Mouse (Mus musculus) small intestine, adult 2 months (tissue): ENCODE data around the gene Dlx2.

ENCODE experiments used
- CTCF ChIP-seq: fragments of 200-500 bp; IDR thresholded peaks from 2 replicates; pipeline ENCODE4 v1.5.1; 2012; ENCODE audit warnings: low read depth, mild to moderate bottlenecking, control low read depth, inconsistent platforms, low read length, moderate library complexity, mixed read lengths; ENCODE audit not compliant: insufficient replicate concordance, insufficient read length; ENCODE audit errors: extremely low read depth
- POLR2A ChIP-seq: fragments of 200-500 bp; IDR thresholded peaks from 2 replicates; pipeline ENCODE4 v1.6.1; 2012; ENCODE audit warnings: low read depth, mild to moderate bottlenecking, control low read depth, inconsistent platforms, low read length, moderate library complexity

DNA sequence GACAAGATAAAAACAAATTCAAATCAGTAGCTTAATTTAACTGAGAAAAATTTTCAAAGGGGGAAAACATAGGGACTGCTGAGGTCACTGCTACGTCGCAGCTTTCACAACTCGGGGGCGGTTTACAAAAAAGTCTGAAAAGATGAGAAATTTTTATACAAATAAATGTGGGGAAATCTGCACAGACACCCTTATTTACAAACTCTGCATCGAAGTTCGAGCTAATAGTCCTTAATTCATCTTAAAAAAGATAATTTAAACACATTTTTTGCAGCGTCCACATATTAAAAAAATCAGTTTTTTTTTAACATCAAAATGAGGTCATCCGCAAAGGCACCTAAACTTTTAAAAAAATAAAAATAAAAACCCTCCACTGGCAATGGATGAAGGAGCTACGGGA is 3.0 kb downstream of the Dlx2 start:
- no peak for TF ChIP-seq CTCF
- TF ChIP-seq POLR2A: no peak
